Mouse (Mus musculus): ENCODE data around the gene Cdh26. TPM values are rescaled to one million over a fixed set of nuclear protein-coding genes. Genes with fewer than 3 reads are reported as not detected.

The Cdh26 gene
- polyA plus RNA-seq (2012; fragmentation: generic; extraction: Trizol), result not detected

GRCm38 (mm10) chr2:178430231-178430630 lies at the start of gene Cdh26:
Gene Cdh26 (plus strand): TSS chr2:178430531.
- Histone ChIP-seq H3K79me2 (ENCODE audit: control insufficient read depth, insufficient read depth) (no peaks in the 10 kb centered on the region), H3K4me3 (no peak within 1 kb of the TSS), H3K4me2 (ENCODE audit: low read depth) (no peak within 1 kb of the TSS), H3ac (ENCODE audit: control insufficient read depth, insufficient read length) (no peak within 1 kb of the TSS), H3K27me3 (ENCODE audit: control insufficient read depth, insufficient read depth, insufficient read length) (no peaks in the 10 kb centered on the region), H3K36me3 (ENCODE audit: control insufficient read depth, insufficient read depth) (no peaks in the 10 kb centered on the region)
- TF ChIP-seq TCF12 (IDR thresholded peaks at IDR 0.05; ENCODE audit: insufficient read depth, poor library complexity, severe bottlenecking) (no peak), MAX (IDR thresholded peaks at IDR 0.05; ENCODE audit: low read depth) (no peak), E2F4 (IDR thresholded peaks at IDR 0.05; ENCODE audit: insufficient read depth) (no peak)

GRCm38 (mm10) chr2:178407053-178407815 lies 23.1 kb upstream of the Cdh26 start, which contains the start of gene Sycp2:
Gene Sycp2 (minus strand): TSS chr2:178407685.
- H3ac ChIP-seq (ENCODE audit: control insufficient read depth, insufficient read length), result no peak within 1 kb of the TSS
- no peak for TF ChIP-seq USF1 (IDR thresholded peaks at IDR 0.05; ENCODE audit: low read depth)
- no peak for TF ChIP-seq TCF12 (IDR thresholded peaks at IDR 0.05; ENCODE audit: insufficient read depth, poor library complexity, severe bottlenecking)
- TF ChIP-seq REST (IDR thresholded peaks at IDR 0.05; ENCODE audit: insufficient read depth, insufficient read length), result no peak
- TF ChIP-seq MAX (IDR thresholded peaks at IDR 0.05; ENCODE audit: low read depth), result no peak
- TF ChIP-seq POLR2AphosphoS2 (IDR thresholded peaks at IDR 0.05; ENCODE audit: insufficient read length, low read depth), result no peak
- TF ChIP-seq MYOG (IDR thresholded peaks at IDR 0.05; ENCODE audit: control insufficient read depth in 1 of 3, insufficient read depth in 1 of 3, insufficient read length in 2 of 3, low read depth in 2 of 3), result no peak
- TF ChIP-seq SRF (IDR thresholded peaks at IDR 0.05; ENCODE audit: control insufficient read depth, insufficient read length, low read depth), result no peak
- TF ChIP-seq TCF3 (IDR thresholded peaks at IDR 0.05; ENCODE audit: insufficient read length, low read depth), result no peak
- no peak for TF ChIP-seq E2F4 (IDR thresholded peaks at IDR 0.05; ENCODE audit: insufficient read depth)
- TF ChIP-seq POLR2A (IDR thresholded peaks at IDR 0.05; ENCODE audit: insufficient read length, low read depth), result no peak
- no peak for TF ChIP-seq CEBPB (IDR thresholded peaks at IDR 0.05; ENCODE audit: insufficient read depth, poor library complexity, severe bottlenecking)
- no peak for TF ChIP-seq MYOD1 (IDR thresholded peaks at IDR 0.05; ENCODE audit: control insufficient read depth in 1 of 3, insufficient read length in 2 of 3, low read depth in 2 of 3)

GRCm38 (mm10) chr2:178409024-178409423 lies 21.3 kb upstream of the Cdh26 start:
- Histone ChIP-seq H3K79me2 (ENCODE audit: control insufficient read depth, insufficient read depth) (no peaks in the 10 kb centered on the region), H3K4me2 (ENCODE audit: low read depth) (no peak overlapping the region)
- TF ChIP-seq TCF3 (IDR thresholded peaks at IDR 0.05; ENCODE audit: insufficient read length, low read depth), result no peak
- no peak for TF ChIP-seq POLR2AphosphoS2 (IDR thresholded peaks at IDR 0.05; ENCODE audit: insufficient read length, low read depth)
- TF ChIP-seq REST (IDR thresholded peaks at IDR 0.05; ENCODE audit: insufficient read depth, insufficient read length), result no peak
- no peak for TF ChIP-seq CEBPB (IDR thresholded peaks at IDR 0.05; ENCODE audit: insufficient read depth, poor library complexity, severe bottlenecking)
- TF ChIP-seq MYOG (IDR thresholded peaks at IDR 0.05; ENCODE audit: control insufficient read depth in 1 of 3, insufficient read depth in 1 of 3, insufficient read length in 2 of 3, low read depth in 2 of 3), result no peak
- TF ChIP-seq SRF (IDR thresholded peaks at IDR 0.05; ENCODE audit: control insufficient read depth, insufficient read length, low read depth), result no peak
- TF ChIP-seq MYOD1 (IDR thresholded peaks at IDR 0.05; ENCODE audit: control insufficient read depth in 1 of 3, insufficient read length in 2 of 3, low read depth in 2 of 3), result no peak
- no peak for TF ChIP-seq TCF12 (IDR thresholded peaks at IDR 0.05; ENCODE audit: insufficient read depth, poor library complexity, severe bottlenecking)
- TF ChIP-seq E2F4 (IDR thresholded peaks at IDR 0.05; ENCODE audit: insufficient read depth), result no peak

More at GRCm38 (mm10) chr2:178407053-178407815, 23.1 kb upstream of the Cdh26 start, which contains the start of gene Sycp2:
- no peaks in the 10 kb centered on the region for H3K27me3 ChIP-seq (ENCODE audit: control insufficient read depth, insufficient read depth, insufficient read length)
- H3K4me2 ChIP-seq (ENCODE audit: low read depth), result no peak within 1 kb of the TSS
- H3K36me3 ChIP-seq (ENCODE audit: control insufficient read depth, insufficient read depth), result no peaks in the 10 kb centered on the region
- no peak within 1 kb of the TSS for H3K4me3 ChIP-seq
- no peaks in the 10 kb centered on the region for H3K79me2 ChIP-seq (ENCODE audit: control insufficient read depth, insufficient read depth)

GRCm38 (mm10) chr2:178410286-178410685 lies 20.0 kb upstream of the Cdh26 start:
- H3K36me3 ChIP-seq (ENCODE audit: control insufficient read depth, insufficient read depth), result no peaks in the 10 kb centered on the region
- no peaks in the 10 kb centered on the region for H3K79me2 ChIP-seq (ENCODE audit: control insufficient read depth, insufficient read depth)
- H3ac ChIP-seq (ENCODE audit: control insufficient read depth, insufficient read length), result no peak overlapping the region
- TF ChIP-seq TCF3 (IDR thresholded peaks at IDR 0.05; ENCODE audit: insufficient read length, low read depth) (no peak), TCF12 (IDR thresholded peaks at IDR 0.05; ENCODE audit: insufficient read depth, poor library complexity, severe bottlenecking) (no peak), POLR2A (IDR thresholded peaks at IDR 0.05; ENCODE audit: insufficient read length, low read depth) (no peak), REST (IDR thresholded peaks at IDR 0.05; ENCODE audit: insufficient read depth, insufficient read length) (no peak)
- no peak overlapping the region for H3K4me3 ChIP-seq
- no peaks in the 10 kb centered on the region for H3K27me3 ChIP-seq (ENCODE audit: control insufficient read depth, insufficient read depth, insufficient read length)
- H3K4me2 ChIP-seq (ENCODE audit: low read depth), result no peak overlapping the region

More at GRCm38 (mm10) chr2:178409024-178409423, 21.3 kb upstream of the Cdh26 start:
- Histone ChIP-seq H3ac (ENCODE audit: control insufficient read depth, insufficient read length) (no peak overlapping the region), H3K27me3 (ENCODE audit: control insufficient read depth, insufficient read depth, insufficient read length) (no peaks in the 10 kb centered on the region), H3K36me3 (ENCODE audit: control insufficient read depth, insufficient read depth) (no peaks in the 10 kb centered on the region), H3K4me3 (no peak overlapping the region)

GRCm38 (mm10) chr2:178412598-178412997 lies 17.7 kb upstream of the Cdh26 start:
- Histone ChIP-seq H3K79me2 (ENCODE audit: control insufficient read depth, insufficient read depth) (no peaks in the 10 kb centered on the region), H3K36me3 (ENCODE audit: control insufficient read depth, insufficient read depth) (no peaks in the 10 kb centered on the region), H3K4me2 (ENCODE audit: low read depth) (no peak overlapping the region), H3ac (ENCODE audit: control insufficient read depth, insufficient read length) (no peak overlapping the region), H3K4me3 (no peak overlapping the region), H3K27me3 (ENCODE audit: control insufficient read depth, insufficient read depth, insufficient read length) (no peaks in the 10 kb centered on the region)
- TF ChIP-seq TCF12 (IDR thresholded peaks at IDR 0.05; ENCODE audit: insufficient read depth, poor library complexity, severe bottlenecking) (no peak), USF1 (IDR thresholded peaks at IDR 0.05; ENCODE audit: low read depth) (no peak), SRF (IDR thresholded peaks at IDR 0.05; ENCODE audit: control insufficient read depth, insufficient read length, low read depth) (no peak), MYOG (IDR thresholded peaks at IDR 0.05; ENCODE audit: control insufficient read depth in 1 of 3, insufficient read depth in 1 of 3, insufficient read length in 2 of 3, low read depth in 2 of 3) (no peak), MYOD1 (IDR thresholded peaks at IDR 0.05; ENCODE audit: control insufficient read depth in 1 of 3, insufficient read length in 2 of 3, low read depth in 2 of 3) (peak in 1 of 3 experiments; percentile 14), POLR2A (IDR thresholded peaks at IDR 0.05; ENCODE audit: insufficient read length, low read depth) (no peak), CEBPB (IDR thresholded peaks at IDR 0.05; ENCODE audit: insufficient read depth, poor library complexity, severe bottlenecking) (no peak)

Data from myocyte (in vitro differentiated cells).